Mouse (Mus musculus): Measurements from ENCODE around the gene Synm. TPM values are rescaled to one million over a fixed set of nuclear protein-coding genes. Genes with fewer than 3 reads are reported as not detected.

The Synm gene
- polyA plus RNA-seq, 1 experiment from 2014 or later, result 0.79 TPM

GRCm38 (mm10) chr7:67722163-67722562 lies 37.4 kb downstream of the Synm start:
- WGBS, result 57% methylated on average over 2 of the region's 2 CpGs
- Histone ChIP-seq H3K27ac (replicated peaks; ENCODE audit: low read depth, low read length) (no peak overlapping the region), H3K4me1 (ENCODE audit: control insufficient read depth, insufficient read depth, low read length) (no peaks in the 10 kb centered on the region), H3K9ac (ENCODE audit: low read length) (no peak overlapping the region), H3K9me3 (ENCODE audit: control insufficient read depth, low read length) (no peaks in the 10 kb centered on the region), H3K27me3 (ENCODE audit: control insufficient read depth, insufficient read depth, low read length) (no peaks in the 10 kb centered on the region), H3K4me2 (ENCODE audit: low read depth, severe bottlenecking) (no peak overlapping the region), H3K36me3 (ENCODE audit: control insufficient read depth, insufficient read depth, low read length) (peaks cover 3% of the 10 kb centered on the region; the same call in 1 of the 2 replicates), H3K4me3 (ENCODE audit: low read depth, low read length) (no peak overlapping the region)
- ATAC-seq (ENCODE audit: insufficient number of reproducible peaks, low FRiP score, low TSS enrichment, low read depth), result no peak
- no peak for DNase-seq (ENCODE audit: low spot score)

DNA sequence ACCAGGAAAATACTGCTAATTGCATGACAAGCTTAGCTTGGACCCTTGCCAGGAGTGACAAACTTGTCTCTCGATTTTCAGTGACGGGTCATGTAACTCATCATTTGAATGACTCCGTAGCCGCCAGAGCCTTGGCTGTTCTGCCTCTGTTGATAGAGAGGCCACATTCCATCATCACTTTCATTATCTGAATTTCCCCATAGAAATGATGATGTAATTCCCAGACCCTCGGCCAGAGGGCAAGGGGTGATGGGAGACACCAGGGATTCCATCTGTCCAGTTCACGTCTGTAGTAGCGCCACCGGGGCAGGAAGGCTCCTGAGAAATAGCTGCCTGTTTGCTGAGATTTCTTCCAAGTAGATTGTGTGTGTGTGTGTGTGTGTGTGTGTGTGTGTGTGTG lies 40.7 kb downstream of the Synm start:
- H3K4me3 ChIP-seq (ENCODE audit: low read depth, low read length), result no peak overlapping the region
- H3K27ac ChIP-seq (replicated peaks; ENCODE audit: low read depth, low read length), result no peak overlapping the region
- H3K4me1 ChIP-seq (ENCODE audit: control insufficient read depth, insufficient read depth, low read length), result no peaks in the 10 kb centered on the region
- H3K9ac ChIP-seq (ENCODE audit: low read length), result no peak overlapping the region
- H3K4me2 ChIP-seq (ENCODE audit: low read depth, severe bottlenecking), result no peak overlapping the region
- ATAC-seq (ENCODE audit: insufficient number of reproducible peaks, low FRiP score, low TSS enrichment, low read depth), result no peak
- H3K36me3 ChIP-seq (ENCODE audit: control insufficient read depth, insufficient read depth, low read length), result peaks cover 6% of the 10 kb centered on the region; the same call in 1 of the 2 replicates
- no peaks in the 10 kb centered on the region for H3K9me3 ChIP-seq (ENCODE audit: control insufficient read depth, low read length)
- no peaks in the 10 kb centered on the region for H3K27me3 ChIP-seq (ENCODE audit: control insufficient read depth, insufficient read depth, low read length)
- WGBS, result 89% methylated on average over 8 of the region's 8 CpGs
- DNase-seq (ENCODE audit: low spot score), result no peak

GRCm38 (mm10) chr7:67717520-67717919 lies 42.0 kb downstream of the Synm start:
- Histone ChIP-seq H3K4me3 (ENCODE audit: low read depth, low read length) (no peak overlapping the region), H3K4me1 (ENCODE audit: control insufficient read depth, insufficient read depth, low read length) (no peaks in the 10 kb centered on the region), H3K9me3 (ENCODE audit: control insufficient read depth, low read length) (no peaks in the 10 kb centered on the region), H3K27ac (replicated peaks; ENCODE audit: low read depth, low read length) (no peak overlapping the region), H3K9ac (ENCODE audit: low read length) (no peak overlapping the region), H3K27me3 (ENCODE audit: control insufficient read depth, insufficient read depth, low read length) (no peaks in the 10 kb centered on the region), H3K36me3 (ENCODE audit: control insufficient read depth, insufficient read depth, low read length) (peaks cover 6% of the 10 kb centered on the region; the same call in 1 of the 2 replicates), H3K4me2 (ENCODE audit: low read depth, severe bottlenecking) (no peak overlapping the region)
- WGBS, result 85% methylated on average over 3 of the region's 3 CpGs
- ATAC-seq (ENCODE audit: insufficient number of reproducible peaks, low FRiP score, low TSS enrichment, low read depth) (no peak), DNase-seq (ENCODE audit: low spot score) (no peak)

GRCm38 (mm10) chr7:67716925-67717324 lies 42.6 kb downstream of the Synm start:
- no peak for DNase-seq (ENCODE audit: low spot score)
- Histone ChIP-seq H3K9ac (ENCODE audit: low read length) (no peak overlapping the region), H3K36me3 (ENCODE audit: control insufficient read depth, insufficient read depth, low read length) (peaks cover 6% of the 10 kb centered on the region; the same call in 1 of the 2 replicates)

DNA sequence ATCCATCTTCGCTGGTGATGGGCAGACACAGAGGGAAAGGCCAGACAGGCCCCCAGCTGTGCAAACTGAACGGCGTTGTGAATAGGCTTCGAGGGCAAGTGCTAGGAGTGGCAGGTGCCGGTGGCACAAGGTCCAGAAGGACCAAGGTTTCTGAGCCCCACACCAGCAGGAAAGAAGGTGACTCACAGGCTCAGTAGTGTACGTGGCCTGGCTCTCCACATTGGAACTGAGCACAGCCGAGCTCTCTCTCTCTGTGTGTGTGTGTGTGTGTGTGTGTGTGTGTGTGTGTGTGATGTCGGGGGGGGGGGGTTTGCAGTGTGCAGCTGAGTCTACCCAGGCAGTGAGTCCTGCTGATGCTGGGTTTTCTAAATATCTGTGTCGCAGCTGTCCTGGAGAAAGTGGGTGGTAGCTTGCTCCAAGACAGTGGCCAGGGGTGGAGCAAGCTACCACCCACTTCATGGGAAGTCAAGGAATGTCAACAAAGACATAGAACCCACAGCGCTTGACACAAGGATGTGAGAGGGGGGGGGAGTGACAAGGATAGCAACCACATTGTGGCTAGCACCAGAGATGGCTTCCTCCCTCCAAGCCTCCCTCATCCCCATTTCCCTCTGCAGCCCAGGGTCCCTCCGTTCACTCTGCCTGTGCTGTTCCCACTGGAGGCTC lies 43.2 kb downstream of the Synm start:
- no peak overlapping the region for H3K4me3 ChIP-seq (ENCODE audit: low read depth, low read length)
- no peaks in the 10 kb centered on the region for H3K4me1 ChIP-seq (ENCODE audit: control insufficient read depth, insufficient read depth, low read length)
- peaks cover 6% of the 10 kb centered on the region; the same call in 1 of the 2 replicates for H3K36me3 ChIP-seq (ENCODE audit: control insufficient read depth, insufficient read depth, low read length)
- 85% methylated on average over 10 of the region's 11 CpGs for WGBS
- no peak overlapping the region for H3K9ac ChIP-seq (ENCODE audit: low read length)
- H3K27me3 ChIP-seq (ENCODE audit: control insufficient read depth, insufficient read depth, low read length), result no peaks in the 10 kb centered on the region
- DNase-seq (ENCODE audit: low spot score), result no peak
- H3K27ac ChIP-seq (replicated peaks; ENCODE audit: low read depth, low read length), result no peak overlapping the region
- no peak for ATAC-seq (ENCODE audit: insufficient number of reproducible peaks, low FRiP score, low TSS enrichment, low read depth)
- H3K4me2 ChIP-seq (ENCODE audit: low read depth, severe bottlenecking), result no peak overlapping the region
- H3K9me3 ChIP-seq (ENCODE audit: control insufficient read depth, low read length), result no peaks in the 10 kb centered on the region

More at GRCm38 (mm10) chr7:67716925-67717324, 42.6 kb downstream of the Synm start:
- ATAC-seq (ENCODE audit: insufficient number of reproducible peaks, low FRiP score, low TSS enrichment, low read depth), result no peak
- H3K27me3 ChIP-seq (ENCODE audit: control insufficient read depth, insufficient read depth, low read length), result no peaks in the 10 kb centered on the region
- no peak overlapping the region for H3K27ac ChIP-seq (replicated peaks; ENCODE audit: low read depth, low read length)
- H3K4me1 ChIP-seq (ENCODE audit: control insufficient read depth, insufficient read depth, low read length), result no peaks in the 10 kb centered on the region
- no peak overlapping the region for H3K4me2 ChIP-seq (ENCODE audit: low read depth, severe bottlenecking)
- no peak overlapping the region for H3K4me3 ChIP-seq (ENCODE audit: low read depth, low read length)
- H3K9me3 ChIP-seq (ENCODE audit: control insufficient read depth, low read length), result no peaks in the 10 kb centered on the region
- 91% methylated on average over 10 of the region's 10 CpGs for WGBS

DNA sequence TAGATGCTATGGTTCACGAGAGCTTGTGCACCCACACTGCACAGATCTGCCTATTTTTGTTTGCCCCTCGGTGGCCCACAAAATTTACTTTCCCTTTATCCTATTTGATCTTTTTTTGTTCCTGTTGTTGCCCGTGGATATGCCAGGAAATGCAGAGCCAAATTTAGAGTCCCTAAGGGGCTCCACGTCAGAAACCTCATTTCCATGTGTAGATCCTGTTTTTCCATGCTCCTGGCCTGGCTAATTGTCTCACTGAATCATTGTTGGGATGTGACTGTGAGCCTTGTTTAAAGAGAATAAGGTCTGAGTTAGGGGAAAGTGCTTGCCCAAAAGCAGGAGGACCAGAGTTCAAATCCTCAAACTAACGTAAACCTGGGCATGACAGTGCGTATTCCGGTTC lies 44.4 kb downstream of the Synm start:
- WGBS, result 75% methylated on average over 7 of the region's 7 CpGs
- Histone ChIP-seq H3K27ac (replicated peaks; ENCODE audit: low read depth, low read length) (no peak overlapping the region), H3K4me1 (ENCODE audit: control insufficient read depth, insufficient read depth, low read length) (no peaks in the 10 kb centered on the region), H3K9ac (ENCODE audit: low read length) (no peak overlapping the region), H3K4me3 (ENCODE audit: low read depth, low read length) (no peak overlapping the region), H3K36me3 (ENCODE audit: control insufficient read depth, insufficient read depth, low read length) (peaks cover 6% of the 10 kb centered on the region; the same call in 1 of the 2 replicates), H3K27me3 (ENCODE audit: control insufficient read depth, insufficient read depth, low read length) (no peaks in the 10 kb centered on the region), H3K9me3 (ENCODE audit: control insufficient read depth, low read length) (no peaks in the 10 kb centered on the region), H3K4me2 (ENCODE audit: low read depth, severe bottlenecking) (no peak overlapping the region)
- no peak for DNase-seq (ENCODE audit: low spot score)
- no peak for ATAC-seq (ENCODE audit: insufficient number of reproducible peaks, low FRiP score, low TSS enrichment, low read depth)

DNA sequence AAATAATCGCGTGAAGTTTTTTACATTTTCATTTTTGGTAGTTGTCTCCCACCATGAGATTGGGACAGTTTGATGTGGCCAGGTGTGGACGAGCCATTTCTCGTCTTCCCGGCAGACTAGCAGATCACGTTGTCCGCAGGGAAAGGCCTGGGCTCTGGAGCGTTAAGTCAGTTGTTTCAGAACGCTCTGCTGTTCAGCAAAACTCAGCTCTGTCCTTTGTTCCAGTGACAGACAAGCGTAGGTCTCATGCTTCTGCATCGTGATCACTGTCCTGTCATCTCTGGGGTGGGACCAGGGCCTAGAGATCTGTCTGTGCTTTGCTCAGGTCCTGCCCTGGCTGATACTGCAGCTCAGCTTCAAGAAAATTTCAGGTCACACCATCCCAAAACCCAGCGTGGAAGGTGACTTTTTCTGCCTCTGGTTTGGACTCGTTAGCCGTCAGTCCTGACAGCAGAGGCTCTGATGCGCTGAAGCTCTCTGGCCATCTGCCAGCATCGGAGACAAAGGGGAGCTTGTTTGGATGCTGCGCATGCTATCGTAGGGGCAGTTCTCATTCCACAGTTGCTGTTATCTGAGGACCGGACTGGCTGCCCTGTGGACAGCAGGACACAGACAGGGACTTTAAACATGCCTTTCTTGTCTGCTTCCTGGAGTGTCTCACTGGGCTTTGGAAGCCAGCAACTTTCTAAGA lies 45.6 kb downstream of the Synm start:
- Histone ChIP-seq H3K9me3 (ENCODE audit: control insufficient read depth, low read length) (no peaks in the 10 kb centered on the region), H3K27ac (replicated peaks; ENCODE audit: low read depth, low read length) (no peak overlapping the region), H3K4me1 (ENCODE audit: control insufficient read depth, insufficient read depth, low read length) (no peaks in the 10 kb centered on the region), H3K27me3 (ENCODE audit: control insufficient read depth, insufficient read depth, low read length) (no peaks in the 10 kb centered on the region), H3K4me2 (ENCODE audit: low read depth, severe bottlenecking) (no peak overlapping the region), H3K36me3 (ENCODE audit: control insufficient read depth, insufficient read depth, low read length) (peaks cover 6% of the 10 kb centered on the region; the same call in 1 of the 2 replicates), H3K4me3 (ENCODE audit: low read depth, low read length) (no peak overlapping the region), H3K9ac (ENCODE audit: low read length) (no peak overlapping the region)
- 89% methylated on average over 19 of the region's 19 CpGs for WGBS
- ATAC-seq (ENCODE audit: insufficient number of reproducible peaks, low FRiP score, low TSS enrichment, low read depth), result no peak
- DNase-seq (ENCODE audit: low spot score), result no peak

GRCm38 (mm10) chr7:67710216-67710615 lies 49.3 kb downstream of the Synm start:
- ATAC-seq (ENCODE audit: insufficient number of reproducible peaks, low FRiP score, low TSS enrichment, low read depth), result no peak
- Histone ChIP-seq H3K27ac (replicated peaks; ENCODE audit: low read depth, low read length) (no peak overlapping the region), H3K27me3 (ENCODE audit: control insufficient read depth, insufficient read depth, low read length) (no peaks in the 10 kb centered on the region), H3K4me2 (ENCODE audit: low read depth, severe bottlenecking) (no peak overlapping the region), H3K9ac (ENCODE audit: low read length) (no peak overlapping the region), H3K36me3 (ENCODE audit: control insufficient read depth, insufficient read depth, low read length) (peaks cover 4% of the 10 kb centered on the region; the same call in 1 of the 2 replicates), H3K4me3 (ENCODE audit: low read depth, low read length) (no peak overlapping the region), H3K9me3 (ENCODE audit: control insufficient read depth, low read length) (no peaks in the 10 kb centered on the region), H3K4me1 (ENCODE audit: control insufficient read depth, insufficient read depth, low read length) (no peaks in the 10 kb centered on the region)
- WGBS, result 92% methylated on average over 7 of the region's 7 CpGs
- no peak for DNase-seq (ENCODE audit: low spot score)
